Mouse (Mus musculus) frontal cortex, postnatal 25 days (tissue): ENCODE results near the gene Dkc1.

Experiments used
- DNase-seq, 2 experiments: peaks; one replicate each; pipeline ENCODE4 v3.0.0; 2022; ENCODE audit warnings: low spot score in 2 of 2

The Dkc1 gene

DNA sequence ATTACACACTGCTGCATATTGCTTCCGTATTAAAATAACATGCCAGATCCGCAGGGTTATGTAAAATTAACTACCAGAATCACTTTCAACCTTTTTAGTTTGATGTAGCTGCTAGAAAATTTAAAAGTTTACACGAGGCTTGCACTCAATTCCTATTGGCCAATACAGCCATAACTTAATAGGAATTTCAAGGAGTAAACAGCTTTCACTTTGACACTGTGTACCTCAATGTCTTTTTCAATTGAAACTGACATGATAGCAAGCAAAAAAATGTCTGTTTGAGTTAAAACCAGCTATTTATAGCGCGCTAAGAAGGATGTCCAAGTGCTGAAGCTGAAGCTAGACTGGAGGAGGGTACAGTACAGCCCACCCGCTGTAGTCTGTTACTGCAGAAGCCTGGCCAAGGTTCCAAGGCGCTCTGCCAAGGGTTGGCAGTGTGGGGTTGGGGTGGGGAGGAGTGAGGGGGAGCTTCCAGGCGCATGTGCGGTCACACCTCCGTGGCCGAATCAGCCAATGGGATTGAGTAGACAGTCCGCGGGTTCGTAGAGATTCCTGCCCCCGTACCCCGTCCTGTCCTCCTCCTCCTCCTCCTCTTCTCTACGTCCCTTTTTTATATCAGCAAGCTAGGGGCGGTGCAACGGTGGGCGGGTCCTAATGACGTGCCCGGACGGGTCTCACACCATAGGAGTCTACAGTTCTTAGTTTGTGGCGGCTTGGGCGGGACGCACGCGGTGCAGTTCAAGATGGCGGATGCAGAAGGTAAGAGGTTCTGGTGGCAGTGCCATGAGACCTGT is at the start of gene Dkc1:
Gene Dkc1, plus strand, starts transcription at position 486 of the 794 bp plus-strand sequence.
- DNase-seq, result peak; percentile 57 to 61

DNA sequence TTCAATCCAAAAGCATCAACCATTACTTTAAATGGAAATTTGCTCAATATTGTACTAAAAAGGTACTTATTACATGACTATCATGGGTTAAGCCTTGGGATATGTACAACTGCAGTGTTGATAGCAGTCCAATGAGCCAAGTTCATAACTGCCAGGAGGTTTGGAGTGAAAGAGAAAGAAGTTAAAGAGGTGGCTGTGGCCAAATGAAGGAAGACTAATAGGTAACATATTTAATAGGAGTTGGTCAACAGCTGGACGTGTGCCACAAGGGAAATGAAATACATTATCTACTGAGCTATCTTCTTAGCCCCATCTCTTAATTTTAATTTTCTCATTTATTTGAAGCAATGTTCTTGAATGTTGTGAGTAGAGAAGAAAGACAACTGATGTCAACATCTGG is 49.7 kb upstream of the Dkc1 start:
- no peak for DNase-seq

DNA sequence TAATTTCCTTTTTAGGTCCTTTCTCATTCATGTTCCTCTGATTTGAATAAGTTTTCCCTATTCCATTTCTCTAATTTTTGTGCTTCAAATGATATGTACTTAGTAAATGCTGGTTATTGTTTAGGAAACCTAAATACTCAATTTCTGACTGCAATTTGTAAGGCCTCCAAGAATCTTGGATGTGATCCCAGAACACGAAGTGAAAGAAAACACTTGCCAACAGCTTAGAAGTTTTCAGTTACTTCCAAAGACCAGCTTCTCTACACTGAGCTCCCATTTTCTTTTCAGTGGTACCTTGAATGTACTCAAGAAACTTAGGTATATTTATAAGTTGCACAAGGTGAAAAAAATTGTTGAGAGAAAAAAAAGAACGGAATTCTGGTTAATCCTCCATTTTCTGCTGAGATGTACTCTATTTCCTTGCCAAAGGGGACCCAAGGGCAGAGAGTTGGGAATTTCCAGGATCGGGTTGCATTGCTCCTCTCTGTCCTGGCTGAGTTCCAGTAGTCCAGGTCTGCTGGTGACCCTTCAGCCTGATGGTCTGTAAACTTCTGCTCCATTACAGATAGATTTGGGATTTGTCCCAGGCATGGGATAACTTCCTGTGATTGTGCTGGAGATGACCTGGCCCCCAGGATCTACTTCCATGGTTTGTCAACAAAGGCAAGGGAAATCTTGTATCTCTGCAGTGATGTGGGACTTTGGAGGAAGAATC is 48.6 kb upstream of the Dkc1 start:
- DNase-seq, result no peak

GRCm38 (mm10) chrX:75056120-75056775 is 39.4 kb upstream of the Dkc1 start:
- no peak for DNase-seq

DNA sequence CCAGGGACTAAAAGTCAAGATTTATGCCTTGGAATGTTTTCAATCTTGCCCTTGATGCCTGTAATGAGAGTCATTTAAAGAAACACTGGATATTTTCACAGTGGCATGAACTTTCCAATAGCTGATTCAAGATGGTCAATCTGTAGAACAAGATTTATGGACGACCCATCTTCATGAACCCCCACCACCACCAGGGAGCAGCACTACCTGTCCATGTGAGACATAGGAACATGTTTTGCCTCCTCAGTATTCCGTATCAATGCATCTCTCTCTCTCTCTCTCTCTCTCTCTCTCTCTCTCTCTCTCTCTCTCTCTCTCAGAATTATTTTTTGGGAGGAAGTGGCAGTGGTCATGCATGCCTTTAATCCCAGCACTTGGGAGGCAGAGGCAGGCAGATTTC is 13.3 kb upstream of the Dkc1 start:
- no peak for DNase-seq

DNA sequence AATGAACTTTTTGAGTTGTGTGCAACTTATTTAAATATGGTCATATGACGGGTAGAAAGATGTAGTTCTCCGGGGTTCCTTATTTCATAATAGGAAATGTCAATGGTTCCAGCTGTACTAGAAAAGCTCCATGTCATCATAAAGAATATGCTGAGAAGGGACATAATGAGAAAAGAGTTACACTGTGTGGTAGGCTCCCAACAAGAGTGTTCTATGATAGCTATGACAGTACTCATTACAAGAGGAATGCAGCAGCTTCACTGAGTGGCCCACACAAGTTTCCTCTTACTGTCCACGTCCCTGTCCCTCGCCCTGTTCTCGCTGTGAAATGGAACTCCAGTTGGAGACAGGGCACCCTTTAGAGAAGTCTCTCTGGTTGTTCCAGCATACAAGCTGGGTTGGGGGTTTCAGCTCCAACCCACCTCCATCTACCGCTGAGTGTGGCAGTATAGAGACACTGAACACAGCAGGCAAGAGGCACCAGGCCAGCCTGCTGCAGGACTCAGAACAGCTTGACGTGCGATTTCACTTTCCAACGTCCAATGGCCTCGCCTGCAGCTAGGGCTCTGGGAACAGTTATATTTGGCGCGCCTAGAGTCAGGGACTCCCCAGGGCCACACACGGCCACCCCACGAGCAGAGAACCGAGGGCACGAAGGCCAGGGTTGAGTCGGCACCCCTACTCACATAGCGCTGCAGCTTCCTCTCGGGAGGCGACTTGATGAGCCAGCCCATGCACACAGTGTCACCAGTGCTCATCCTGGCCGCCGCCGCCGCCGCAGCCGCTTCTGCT is 11.5 kb upstream of the Dkc1 start:
- peak in 1 of 2 experiments; percentile 4 for DNase-seq

- DNase-seq, result peak; percentile 9
Measured at GRCm38 (mm10) chrX:75084774-75085508, 10.7 kb upstream of the Dkc1 start, which contains the start of gene Gab3. TSS of gene Gab3 (minus strand) at chrX:75085458.

DNA sequence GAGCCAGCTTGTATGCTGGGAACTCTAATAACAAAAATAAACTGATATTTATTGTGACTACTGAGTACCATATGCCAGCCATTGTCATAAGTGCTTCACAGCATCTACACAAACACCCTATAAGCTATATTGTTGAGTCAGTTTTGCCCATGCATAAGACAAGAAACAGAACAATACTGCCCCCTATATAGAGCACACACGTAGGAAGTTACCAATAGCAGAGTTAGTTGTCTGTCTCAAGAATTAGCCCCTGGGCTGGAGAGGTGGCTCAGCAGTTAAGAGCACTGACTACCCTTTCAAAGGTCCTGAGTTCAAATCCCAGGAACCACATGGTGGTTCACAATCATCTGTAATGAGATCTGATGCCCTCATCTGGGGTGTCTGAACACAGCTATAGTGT is 10.0 kb upstream of the Dkc1 start:
- no peak for DNase-seq

GRCm38 (mm10) chrX:75096163-75096770 is 613 bp downstream of the Dkc1 start:
- no peak for DNase-seq

GRCm38 (mm10) chrX:75098799-75099198 is 3.1 kb downstream of the Dkc1 start:
- no peak for DNase-seq

- DNase-seq, result no peak
Measured at GRCm38 (mm10) chrX:75102293-75102692, 6.6 kb downstream of the Dkc1 start.

GRCm38 (mm10) chrX:75115550-75115949 is 19.9 kb downstream of the Dkc1 start:
- no peak for DNase-seq

DNA sequence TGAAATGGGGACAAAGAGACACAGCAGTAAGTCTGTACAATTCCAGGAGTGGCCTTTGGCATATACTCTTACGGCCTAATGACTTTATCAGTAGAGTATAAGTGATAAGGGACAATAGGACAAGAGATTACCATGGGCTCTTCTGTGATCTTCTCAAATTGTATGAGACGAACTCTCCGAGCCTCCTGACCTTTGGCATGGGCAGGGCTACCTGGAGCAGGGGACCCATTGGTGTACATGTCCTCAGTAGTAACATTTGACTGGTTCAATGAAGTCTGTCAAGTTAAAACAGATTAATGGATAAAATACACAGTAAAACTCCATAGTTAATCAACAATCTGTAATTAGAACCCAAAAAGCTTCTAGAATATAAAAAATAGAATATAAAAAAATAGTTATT is 30.0 kb downstream of the Dkc1 start:
- DNase-seq, result no peak

DNA sequence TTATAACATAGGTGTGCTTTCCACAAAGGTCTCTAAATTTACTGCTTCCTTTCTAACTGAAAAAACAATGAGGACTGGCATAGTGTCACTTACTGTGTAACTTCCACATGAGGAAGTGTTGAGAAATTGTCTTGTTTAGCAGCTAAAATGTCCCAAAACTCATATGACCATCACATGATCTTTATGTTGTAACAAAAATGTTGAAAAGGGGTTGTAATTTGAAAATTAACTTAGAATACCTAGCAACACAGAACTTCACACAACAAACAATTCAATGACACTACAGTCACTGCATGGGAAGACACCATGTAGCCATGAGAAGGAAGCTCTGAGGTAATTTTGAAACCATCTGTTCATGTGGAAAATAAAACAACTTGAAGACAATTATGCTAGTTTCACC is 31.2 kb downstream of the Dkc1 start:
- no peak for DNase-seq

- no peak for DNase-seq
Measured at GRCm38 (mm10) chrX:75128333-75128980, 32.8 kb downstream of the Dkc1 start.

- DNase-seq, result no peak
Measured at GRCm38 (mm10) chrX:75129474-75129873, 33.8 kb downstream of the Dkc1 start.

- peak; percentile 26 to 36 for DNase-seq
Measured at GRCm38 (mm10) chrX:75130467-75131160, 35.0 kb downstream of the Dkc1 start, which contains the start of gene Mpp1. TSS of gene Mpp1 (minus strand) at chrX:75131016.

GRCm38 (mm10) chrX:75136938-75137337 is 41.3 kb downstream of the Dkc1 start:
- DNase-seq, result no peak

GRCm38 (mm10) chrX:75137729-75138128 is 42.1 kb downstream of the Dkc1 start:
- DNase-seq, result no peak
